ENCODE assay signal across 8 mouse cellular contexts in genomic region chr4:120950763-120951427, GRCm38 (mm10). TPM values are rescaled to one million over a fixed set of nuclear protein-coding genes. Genes with fewer than 3 reads are reported as not detected.
DNase-seq lines count a peak whose midpoint lies in the region; ATAC-seq lines count a peak whose summit lies in the region.

No protein-coding gene starts in this region.

- peak overlapping the region; percentile 81 for H3K4me3 ChIP-seq in intestine, embryonic 16.5 days (ENCODE audit: low read length)
- peak overlapping the region; percentile 65 for H3K4me3 ChIP-seq in neural tube, embryonic 13.5 days

- no peaks in the 10 kb centered on the region for H3K36me3 ChIP-seq in intestine, embryonic 16.5 days (ENCODE audit: control insufficient read depth, insufficient read depth, low read length)
- H3K36me3 ChIP-seq in neural tube, embryonic 13.5 days, result peaks cover 14% of the 10 kb centered on the region; the same call in 1 of the 2 replicates

- no peaks in the 10 kb centered on the region for H3K27me3 ChIP-seq in intestine, embryonic 16.5 days (replicated peaks; ENCODE audit: control insufficient read depth, insufficient read depth, low read length)
- no peaks in the 10 kb centered on the region for H3K27me3 ChIP-seq in neural tube, embryonic 13.5 days

- peak; percentile 20 for DNase-seq in cerebellum, adult 8-10 months
- DNase-seq in cerebellum, postnatal 4 days (ENCODE audit: low spot score in 2 of 2), result no peak
- peak; percentile 13 for DNase-seq in thymus, postnatal 0 days (ENCODE audit: low spot score)
- DNase-seq in thymus, postnatal 10 days (ENCODE audit: low spot score in 2 of 2), result no peak
- DNase-seq in urinary bladder, postnatal 14 days (ENCODE audit: low spot score), result no peak
- no peak for DNase-seq in left cerebral cortex, adult 18-20 months (ENCODE audit: low spot score in 2 of 2)

- H3K9ac ChIP-seq in intestine, embryonic 16.5 days (ENCODE audit: low read depth, low read length), result peak overlapping the region; percentile 88
- peak overlapping the region; percentile 76 for H3K9ac ChIP-seq in neural tube, embryonic 13.5 days

- WGBS in intestine, embryonic 16.5 days, result 4% methylated on average over 20 of the region's 20 CpGs
- WGBS in neural tube, embryonic 13.5 days, result 6% methylated on average over 20 of the region's 20 CpGs

- peak; percentile 17; the same call in 1 of the 2 replicates for ATAC-seq in intestine, embryonic 16.5 days
- ATAC-seq in neural tube, embryonic 13.5 days (ENCODE audit: low read depth), result no peak; the same call in none of the 2 replicates

- peak overlapping the region; percentile 71 for H3K4me2 ChIP-seq in intestine, embryonic 16.5 days (ENCODE audit: low read depth, low read length)
- peak overlapping the region; percentile 56 for H3K4me2 ChIP-seq in neural tube, embryonic 13.5 days

- peak overlapping the region; percentile 82; the same call in 1 of the 2 replicates for H3K27ac ChIP-seq in intestine, embryonic 16.5 days (ENCODE audit: low read length)
- peak overlapping the region; percentile 87 for H3K27ac ChIP-seq in neural tube, embryonic 13.5 days (replicated peaks)

- no peaks in the 10 kb centered on the region for H3K9me3 ChIP-seq in intestine, embryonic 16.5 days (ENCODE audit: control insufficient read depth, low read length)
- no peaks in the 10 kb centered on the region for H3K9me3 ChIP-seq in neural tube, embryonic 13.5 days

- 0 out of 2 replicates have a peak, but pooled peaks cover 3% of the 10 kb centered on the region for H3K4me1 ChIP-seq in intestine, embryonic 16.5 days (ENCODE audit: control insufficient read depth, insufficient read depth, low read length)
- peaks cover 17% of the 10 kb centered on the region for H3K4me1 ChIP-seq in neural tube, embryonic 13.5 days (replicated peaks)

RNA-seq across cellular contexts. Expression of gene Zfp69, which starts 0.6 kb away (rescaled TPM):
- 2.4 and 3.8 TPM in 2 replicates for polyA plus RNA-seq in thymus, postnatal 0 days (2015; fragmentation: Nextera tagmentation; extraction: Ambion mirVana)
- 3.9 and 4.8 TPM in 2 replicates for polyA plus RNA-seq in intestine, embryonic 16.5 days (2015; fragmentation: Nextera tagmentation; extraction: Ambion mirVana)
- 7.9 and 8.3 TPM in 2 replicates for polyA plus RNA-seq in neural tube, embryonic 13.5 days (2015; fragmentation: Nextera tagmentation; extraction: Ambion mirVana)
- total RNA-seq in left cerebral cortex, adult 18-20 months (2021), result 1 to 10 TPM; 1.7 to 1.9 TPM

RNA-seq across cellular contexts. Expression of gene Exo5, which starts 26.1 kb away (rescaled TPM):
- polyA plus RNA-seq in thymus, postnatal 0 days (2015; fragmentation: Nextera tagmentation; extraction: Ambion mirVana), result 23.7 and 23.8 TPM in 2 replicates
- 23.9 and 26.9 TPM in 2 replicates for polyA plus RNA-seq in intestine, embryonic 16.5 days (2015; fragmentation: Nextera tagmentation; extraction: Ambion mirVana)
- 36.1 and 38.8 TPM in 2 replicates for polyA plus RNA-seq in neural tube, embryonic 13.5 days (2015; fragmentation: Nextera tagmentation; extraction: Ambion mirVana)
- total RNA-seq in left cerebral cortex, adult 18-20 months (2021), result 10 to 100 TPM; 12.7 to 15.0 TPM

Comparison
In these comparisons a context has a peak if more than half of its experiments do, and no peak if none do; other contexts are left out.
1. DNase-seq: peak in cerebellum, adult 8-10 months (single experiment) and thymus, postnatal 0 days (single experiment); none in cerebellum, postnatal 4 days (0 of 2), thymus, postnatal 10 days (0 of 2), urinary bladder, postnatal 14 days (single experiment) and left cerebral cortex, adult 18-20 months (0 of 2).